In genomic region chr2:29628763-29629181, GRCm38 (mm10) we compare ENCODE assay signal across 13 mouse cellular contexts. TPM values are rescaled to one million over a fixed set of nuclear protein-coding genes. Genes with fewer than 3 reads are reported as not detected.
DNase-seq lines count a peak whose midpoint lies in the region; ATAC-seq lines count a peak whose summit lies in the region.
"Had no signal": no experiment of that assay in that cellular context is flagged by ENCODE, and none has a peak within 500 bp of the region (broad histone marks: within the 10 kb centered on the region; RNA-seq: fewer than 3 reads in every experiment).

No protein-coding gene starts in this region.

- no peak overlapping the region for H3K9ac ChIP-seq in heart, embryonic 13.5 days
- no peak overlapping the region for H3K9ac ChIP-seq in neural tube, embryonic 11.5 days (ENCODE audit: low read length)
- H3K9ac ChIP-seq in neural tube, embryonic 15.5 days (replicated peaks): no peak overlapping the region
- 0 out of 2 replicates have a peak overlapping the region, but pooled peaks have one; percentile 16 for H3K9ac ChIP-seq in embryonic facial prominence, embryonic 13.5 days
- H3K9ac ChIP-seq: limb, embryonic 13.5 days had no signal

- H3K27me3 ChIP-seq in heart, embryonic 13.5 days (replicated peaks): no peaks in the 10 kb centered on the region
- H3K27me3 ChIP-seq in neural tube, embryonic 11.5 days (ENCODE audit: control insufficient read depth, insufficient read depth, low read length): no peaks in the 10 kb centered on the region
- H3K27me3 ChIP-seq in neural tube, embryonic 15.5 days (replicated peaks): no peaks in the 10 kb centered on the region
- no peaks in the 10 kb centered on the region for H3K27me3 ChIP-seq in embryonic facial prominence, embryonic 13.5 days
- H3K27me3 ChIP-seq: limb, embryonic 13.5 days had no signal

- H3K4me2 ChIP-seq in heart, embryonic 13.5 days: no peak overlapping the region
- H3K4me2 ChIP-seq in neural tube, embryonic 11.5 days (ENCODE audit: low read depth): no peak overlapping the region
- H3K4me2 ChIP-seq in neural tube, embryonic 15.5 days: no peak overlapping the region
- H3K4me2 ChIP-seq in embryonic facial prominence, embryonic 13.5 days: no peak overlapping the region
- H3K4me2 ChIP-seq: limb, embryonic 13.5 days had no signal

- peaks cover 7% of the 10 kb centered on the region; the same call in 1 of the 2 replicates for H3K36me3 ChIP-seq in heart, embryonic 13.5 days
- no peaks in the 10 kb centered on the region for H3K36me3 ChIP-seq in neural tube, embryonic 11.5 days (ENCODE audit: control insufficient read depth, insufficient read depth, low read length)
- no peaks in the 10 kb centered on the region for H3K36me3 ChIP-seq in neural tube, embryonic 15.5 days
- H3K36me3 ChIP-seq in embryonic facial prominence, embryonic 13.5 days: peaks cover 15% of the 10 kb centered on the region; the same call in 1 of the 2 replicates

- H3K4me3 ChIP-seq in heart, embryonic 13.5 days: no peak overlapping the region
- no peak overlapping the region for H3K4me3 ChIP-seq in neural tube, embryonic 11.5 days (ENCODE audit: low read depth, low read length)
- H3K4me3 ChIP-seq in neural tube, embryonic 15.5 days (replicated peaks): no peak overlapping the region
- H3K4me3 ChIP-seq in embryonic facial prominence, embryonic 13.5 days: no peak overlapping the region
- H3K4me3 ChIP-seq: erythroblast, embryonic 14.5 days; limb, embryonic 13.5 days had no signal

- 72% methylated on average over 5 of the region's 5 CpGs for WGBS in heart, embryonic 13.5 days
- WGBS in neural tube, embryonic 11.5 days: 82% methylated on average over 5 of the region's 5 CpGs
- WGBS in neural tube, embryonic 15.5 days: 76% methylated on average over 5 of the region's 5 CpGs
- 59% methylated on average over 5 of the region's 5 CpGs for WGBS in embryonic facial prominence, embryonic 13.5 days

- peak overlapping the region; percentile 56; the same call in 1 of the 2 replicates for H3K27ac ChIP-seq in heart, embryonic 13.5 days (replicated peaks)
- no peak overlapping the region for H3K27ac ChIP-seq in neural tube, embryonic 11.5 days (ENCODE audit: low read depth, low read length)
- H3K27ac ChIP-seq in neural tube, embryonic 15.5 days (replicated peaks): no peak overlapping the region
- 0 out of 2 replicates have a peak overlapping the region, but pooled peaks have one; percentile 11 for H3K27ac ChIP-seq in embryonic facial prominence, embryonic 13.5 days
- H3K27ac ChIP-seq: limb, embryonic 13.5 days had no signal

- H3K4me1 ChIP-seq in heart, embryonic 13.5 days: peaks cover 79% of the 10 kb centered on the region
- 0 out of 2 replicates have a peak, but pooled peaks cover 8% of the 10 kb centered on the region for H3K4me1 ChIP-seq in neural tube, embryonic 11.5 days (ENCODE audit: control insufficient read depth, insufficient read depth, low read length)
- peaks cover 38% of the 10 kb centered on the region for H3K4me1 ChIP-seq in neural tube, embryonic 15.5 days
- H3K4me1 ChIP-seq in embryonic facial prominence, embryonic 13.5 days: peaks cover 46% of the 10 kb centered on the region

- no peaks in the 10 kb centered on the region for H3K9me3 ChIP-seq in heart, embryonic 13.5 days
- no peaks in the 10 kb centered on the region for H3K9me3 ChIP-seq in neural tube, embryonic 11.5 days (ENCODE audit: control insufficient read depth, low read length)
- no peaks in the 10 kb centered on the region for H3K9me3 ChIP-seq in neural tube, embryonic 15.5 days (replicated peaks)
- no peaks in the 10 kb centered on the region for H3K9me3 ChIP-seq in embryonic facial prominence, embryonic 13.5 days
- H3K9me3 ChIP-seq: limb, embryonic 13.5 days had no signal

- no peak for DNase-seq in heart, postnatal 4 days
- DNase-seq in neural tube, embryonic 11.5 days (ENCODE audit: low spot score): peak; percentile 5
- DNase-seq in thymus, postnatal 4 days: peak; percentile 53
- no peak for DNase-seq in right cerebral cortex, postnatal 36 days (ENCODE audit: low spot score in 2 of 2)
- DNase-seq: cerebellum, adult 9-11 months; embryo, embryonic 11 days; gastrocnemius, postnatal 14 days; retina, postnatal 1 day had no signal

- no peak for ATAC-seq in heart, embryonic 13.5 days (ENCODE audit: extremely low read depth, insufficient number of reproducible peaks, low FRiP score, low TSS enrichment)
- no peak for ATAC-seq in neural tube, embryonic 11.5 days (ENCODE audit: insufficient read depth, low FRiP score, low TSS enrichment)
- no peak for ATAC-seq in neural tube, embryonic 15.5 days (ENCODE audit: low FRiP score)
- no peak for ATAC-seq in embryonic facial prominence, embryonic 13.5 days (ENCODE audit: insufficient number of reproducible peaks, insufficient read depth, low FRiP score, low TSS enrichment, low read depth)

RNA-seq across cellular contexts. Expression of gene Rapgef1, which starts 9.3 kb away (rescaled TPM):
- 8.4 and 9.7 TPM in 2 replicates for polyA plus RNA-seq in heart, embryonic 13.5 days (2015; fragmentation: Nextera tagmentation; extraction: Ambion mirVana)
- 10 to 100 TPM; 96.3 to 98.4 TPM for total RNA-seq in heart, postnatal 4 days (2021)
- polyA plus RNA-seq in neural tube, embryonic 11.5 days (2014; fragmentation: Nextera tagmentation; extraction: Ambion mirVana): 21.3 and 23.5 TPM in 2 replicates
- polyA plus RNA-seq in neural tube, embryonic 15.5 days (2015; fragmentation: Nextera tagmentation; extraction: Ambion mirVana): 16.3 and 16.9 TPM in 2 replicates
- polyA plus RNA-seq in embryonic facial prominence, embryonic 13.5 days (2015; fragmentation: Nextera tagmentation; extraction: Ambion mirVana): 14.4 and 15.0 TPM in 2 replicates

Comparison
In these comparisons a context has a peak if more than half of its experiments do, and no peak if none do; other contexts are left out.
1. H3K27ac ChIP-seq: peak in heart, embryonic 13.5 days (single experiment) and embryonic facial prominence, embryonic 13.5 days (single experiment); none in neural tube, embryonic 11.5 days (single experiment) and neural tube, embryonic 15.5 days (single experiment).
2. DNase-seq: peak in neural tube, embryonic 11.5 days (single experiment) and thymus, postnatal 4 days (single experiment); none in heart, postnatal 4 days (single experiment) and right cerebral cortex, postnatal 36 days (0 of 2).